In genomic region chr7:100608130-100608741, GRCm38 (mm10) we compare ENCODE assay signal across 8 mouse cellular contexts. TPM values are rescaled to one million over a fixed set of nuclear protein-coding genes. Genes with fewer than 3 reads are reported as not detected.
DNase-seq lines count a peak whose midpoint lies in the region; ATAC-seq and TF ChIP-seq lines count a peak whose summit lies in the region.

Gene Mrpl48 (minus strand): TSS chr7:100608301.

- no peak for DNase-seq in thymus, adult 2 months
- DNase-seq in thymus, postnatal 36 days: no peak
- peak; percentile 70 for DNase-seq in embryonic facial prominence, embryonic 10.5 days (ENCODE audit: low spot score)
- no peak for DNase-seq in gonadal fat pad, adult 2 months (ENCODE audit: low read depth)
- DNase-seq in left cerebral cortex, postnatal 36 days (ENCODE audit: low spot score in 2 of 2): peak; percentile 68 to 80
- DNase-seq in right cerebral cortex, postnatal 36 days (ENCODE audit: low spot score in 2 of 2): peak; percentile 46 to 57

- TF ChIP-seq CTCF in thymus, adult 2 months (IDR thresholded peaks at IDR 0.05; ENCODE audit: borderline replicate concordance, control insufficient read depth, extremely low read depth, insufficient read depth, low read length, poor library complexity): no peak

- no peaks in the 10 kb centered on the region for H3K27me3 ChIP-seq in thymus, adult 2 months (ENCODE audit: control insufficient read depth, insufficient read depth, low read length)
- no peaks in the 10 kb centered on the region for H3K27me3 ChIP-seq in embryonic facial prominence, embryonic 10.5 days (replicated peaks; ENCODE audit: low read depth, poor library complexity, severe bottlenecking)
- no peaks in the 10 kb centered on the region for H3K27me3 ChIP-seq in intestine, embryonic 16.5 days (replicated peaks; ENCODE audit: control insufficient read depth, insufficient read depth, low read length)

- H3K4me2 ChIP-seq in intestine, embryonic 16.5 days (ENCODE audit: low read depth, low read length): peak within 1 kb of the TSS; percentile 73

- TF ChIP-seq POLR2A in thymus, adult 2 months (IDR thresholded peaks at IDR 0.05; ENCODE audit: control insufficient read depth, extremely low read depth, insufficient read depth, low read length, poor library complexity): no peak

- peak within 1 kb of the TSS; percentile 100 for H3K9ac ChIP-seq in intestine, embryonic 16.5 days (ENCODE audit: low read depth, low read length)

- ATAC-seq in intestine, embryonic 16.5 days: peak; percentile 36
- ATAC-seq in megakaryocyte-erythroid progenitor cell, adult 5-6 weeks (replicated peaks; ENCODE audit: low FRiP score, low TSS enrichment, poor library complexity, severe bottlenecking): peak; percentile 26; the same call in 1 of the 2 replicates

- H3K9me3 ChIP-seq in embryonic facial prominence, embryonic 10.5 days: no peaks in the 10 kb centered on the region
- H3K9me3 ChIP-seq in intestine, embryonic 16.5 days (ENCODE audit: control insufficient read depth, low read length): no peaks in the 10 kb centered on the region

- peaks cover 5% of the 10 kb centered on the region for H3K4me1 ChIP-seq in thymus, adult 2 months (replicated peaks; ENCODE audit: control insufficient read depth, insufficient read depth, low read length)
- peaks cover 25% of the 10 kb centered on the region for H3K4me1 ChIP-seq in embryonic facial prominence, embryonic 10.5 days
- no peaks in the 10 kb centered on the region for H3K4me1 ChIP-seq in intestine, embryonic 16.5 days (ENCODE audit: control insufficient read depth, insufficient read depth, low read length)

- no peaks in the 10 kb centered on the region for H3K36me3 ChIP-seq in thymus, adult 2 months (ENCODE audit: control insufficient read depth, insufficient read depth, low read length)
- H3K36me3 ChIP-seq in embryonic facial prominence, embryonic 10.5 days (replicated peaks): no peaks in the 10 kb centered on the region
- H3K36me3 ChIP-seq in intestine, embryonic 16.5 days (ENCODE audit: control insufficient read depth, insufficient read depth, low read length): no peaks in the 10 kb centered on the region

- intact Hi-C loops in left cerebral cortex, postnatal 36 days (cut with DNase I): loop anchor here (5.0 to 10.0 kb wide), 2 partner anchors 56 to 497 kb away; no protein-coding TSS in a partner anchor

- WGBS in thymus, adult 2 months: under 1% methylated on average over 43 of the region's 43 CpGs
- under 1% methylated on average over 43 of the region's 43 CpGs for WGBS in embryonic facial prominence, embryonic 10.5 days
- 0% methylated on average over 42 of the region's 43 CpGs for WGBS in intestine, embryonic 16.5 days

- peak within 1 kb of the TSS; percentile 77 for H3K4me3 ChIP-seq in thymus, adult 2 months (ENCODE audit: control insufficient read depth, insufficient read depth, low read length)
- peak within 1 kb of the TSS; percentile 100 for H3K4me3 ChIP-seq in embryonic facial prominence, embryonic 10.5 days
- H3K4me3 ChIP-seq in intestine, embryonic 16.5 days (ENCODE audit: low read length): peak within 1 kb of the TSS; percentile 100

- no peak within 1 kb of the TSS for H3K27ac ChIP-seq in thymus, adult 2 months (ENCODE audit: control insufficient read depth, insufficient read depth, low read length)
- H3K27ac ChIP-seq in embryonic facial prominence, embryonic 10.5 days (replicated peaks): peak within 1 kb of the TSS; percentile 99
- H3K27ac ChIP-seq in intestine, embryonic 16.5 days (ENCODE audit: low read length): peak within 1 kb of the TSS; percentile 100

RNA-seq across cellular contexts. Expression of gene Mrpl48, which starts in this region (rescaled TPM):
- polyA plus RNA-seq in thymus, adult 2 months (2012; rRNA removed): 11.3 and 12.2 TPM in 2 replicates
- 56.6 and 58.2 TPM in 2 replicates for polyA plus RNA-seq in embryonic facial prominence, embryonic 10.5 days (2016; fragmentation: Nextera tagmentation; extraction: Ambion mirVana)
- polyA plus RNA-seq in gonadal fat pad, adult 2 months (2012; rRNA removed): 18.6 and 24.7 TPM in 2 replicates
- 85.9 and 89.2 TPM in 2 replicates for polyA plus RNA-seq in intestine, embryonic 16.5 days (2015; fragmentation: Nextera tagmentation; extraction: Ambion mirVana)
- total RNA-seq in left cerebral cortex, postnatal 36 days (2021): 10 to 100 TPM; 65.4 to 75.2 TPM
- total RNA-seq in megakaryocyte-erythroid progenitor cell, adult 5-6 weeks (2014; fragmentation: Nextera tagmentation): 50.3 and 57.1 TPM in 2 replicates
- 93.1 and 138 TPM in 2 replicates for total RNA-seq in megakaryocyte-erythroid progenitor cell, adult 5-6 weeks (2017)

Comparison
In these comparisons a context has a peak if more than half of its experiments do, and no peak if none do; other contexts are left out.
1. DNase-seq: peak in embryonic facial prominence, embryonic 10.5 days (single experiment), left cerebral cortex, postnatal 36 days (2 of 2) and right cerebral cortex, postnatal 36 days (2 of 2); none in thymus, adult 2 months (single experiment), thymus, postnatal 36 days (0 of 2) and gonadal fat pad, adult 2 months (single experiment).
2. Peak in every context shown above with its lines, with median percentiles within 50 percentile points of each other: H3K4me3 ChIP-seq.